Mouse (Mus musculus): ENCODE results near the gene Kctd18.
"Not testable (repeated sequence)": the region's sequence is repeated elsewhere in the genome, so short reads cannot be mapped to it uniquely, and the experiment has no call there.

Kctd18 gene

DNA sequence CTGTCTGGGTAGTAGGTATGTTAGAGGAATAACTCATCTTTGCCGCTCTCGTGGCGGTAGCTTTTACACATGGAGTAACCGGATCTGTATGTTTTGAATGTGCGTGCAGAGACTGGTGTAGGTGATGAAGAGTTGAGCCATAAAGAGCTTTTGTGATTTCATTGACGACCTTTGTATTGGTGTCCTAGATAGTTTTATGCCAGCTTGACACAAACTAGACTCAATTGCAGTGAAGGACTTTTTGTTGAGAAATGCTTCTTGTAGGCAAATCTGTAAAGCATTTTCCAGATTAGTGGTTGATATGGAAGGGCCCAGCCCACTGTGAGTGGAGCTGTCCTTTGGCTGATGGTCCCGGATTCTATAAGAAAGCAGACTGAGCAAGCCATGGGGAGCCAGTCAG, at the start of gene Kctd18:
Kctd18 (minus strand) TSS at position 101 of the 400 bp plus-strand sequence.
- no peak for DNase-seq (ENCODE audit: low read depth)

DNA sequence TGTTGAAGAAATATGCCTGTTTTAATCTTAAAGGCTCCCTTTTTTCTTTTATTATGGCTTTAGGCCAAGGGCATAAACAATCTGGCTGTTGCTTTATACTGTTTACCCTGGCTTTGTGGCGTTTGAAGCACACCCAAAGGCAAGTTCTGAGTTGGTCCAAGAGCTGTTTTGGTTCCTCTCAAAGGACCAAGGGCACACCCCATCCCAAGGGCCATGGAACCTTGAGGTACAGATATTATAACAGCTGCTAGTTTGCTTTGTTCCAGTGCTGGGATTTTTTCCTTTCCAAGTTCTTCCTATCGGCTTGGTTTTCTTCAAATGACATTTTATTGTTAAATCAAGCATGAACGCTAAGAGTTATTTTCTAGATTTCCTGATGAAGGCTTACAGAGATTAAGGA, 46.9 kb upstream of the Kctd18 start:
- no peak for DNase-seq (ENCODE audit: low read depth)

GRCm38 (mm10) chr1:58065151-58065550, 46.4 kb upstream of the Kctd18 start:
- no peak for DNase-seq (ENCODE audit: low read depth)

GRCm38 (mm10) chr1:58062131-58062530, 43.4 kb upstream of the Kctd18 start:
- no peak for DNase-seq (ENCODE audit: low read depth)

GRCm38 (mm10) chr1:58058846-58059245, 40.1 kb upstream of the Kctd18 start:
- DNase-seq (ENCODE audit: low read depth) = no peak

GRCm38 (mm10) chr1:58056939-58057338, 38.2 kb upstream of the Kctd18 start:
- DNase-seq (ENCODE audit: low read depth) = no peak

- no peak for DNase-seq (ENCODE audit: low read depth)
These were observed 37.5 kb upstream of the Kctd18 start for GRCm38 (mm10) chr1:58056074-58056807.

- no peak for DNase-seq (ENCODE audit: low read depth)
These were observed 36.8 kb upstream of the Kctd18 start for GRCm38 (mm10) chr1:58055598-58055997.

GRCm38 (mm10) chr1:58049126-58049525, 30.4 kb upstream of the Kctd18 start:
- no peak for DNase-seq (ENCODE audit: low read depth)

DNA sequence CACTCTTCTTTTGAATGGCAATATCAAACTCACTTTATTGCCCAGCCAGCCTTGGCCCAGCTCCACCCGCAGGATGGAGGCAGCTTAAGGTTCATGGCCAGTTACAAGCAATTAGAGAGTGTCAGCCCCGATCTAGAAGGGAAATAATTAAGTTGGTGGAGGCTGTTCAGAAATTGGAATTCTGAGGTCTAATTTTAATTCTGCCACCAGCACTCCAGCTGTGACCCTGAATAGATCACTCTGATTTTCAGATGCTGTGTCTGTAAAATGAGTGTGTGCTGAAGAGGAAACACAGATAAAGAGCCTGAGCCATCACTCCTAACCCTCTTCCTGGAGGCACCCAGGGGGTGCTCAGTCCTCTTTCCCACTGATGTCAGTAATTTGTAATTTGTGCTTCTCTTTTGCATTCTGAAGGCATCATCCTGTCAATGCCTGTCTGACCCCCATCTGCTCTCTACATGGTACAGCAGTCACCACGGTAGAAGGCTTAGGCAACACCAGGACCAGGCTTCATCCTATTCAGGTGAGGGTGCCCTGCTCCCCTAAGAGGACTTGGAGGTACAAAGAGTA, 28.1 kb upstream of the Kctd18 start:
- no peak for DNase-seq (ENCODE audit: low read depth)

DNA sequence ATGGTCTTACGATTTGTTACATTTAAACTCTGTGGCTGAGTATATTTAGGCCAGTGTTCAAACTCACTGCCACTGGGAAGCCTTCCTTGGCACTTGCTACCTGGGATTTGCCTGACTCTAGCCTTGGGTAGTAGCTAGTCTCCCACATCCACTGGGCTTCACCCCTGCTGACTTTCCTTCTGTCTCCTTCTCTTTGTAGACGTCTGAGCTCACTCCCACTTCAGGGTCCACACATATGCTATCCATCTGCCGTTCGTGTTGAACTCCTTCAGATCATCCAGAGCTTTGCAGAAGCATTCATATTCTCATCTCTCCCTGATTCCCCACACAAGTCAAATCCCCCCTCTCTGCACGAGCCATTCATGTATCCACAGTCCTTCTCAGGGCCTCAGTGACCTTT, 26.8 kb upstream of the Kctd18 start:
- DNase-seq (ENCODE audit: low read depth) = no peak

DNA sequence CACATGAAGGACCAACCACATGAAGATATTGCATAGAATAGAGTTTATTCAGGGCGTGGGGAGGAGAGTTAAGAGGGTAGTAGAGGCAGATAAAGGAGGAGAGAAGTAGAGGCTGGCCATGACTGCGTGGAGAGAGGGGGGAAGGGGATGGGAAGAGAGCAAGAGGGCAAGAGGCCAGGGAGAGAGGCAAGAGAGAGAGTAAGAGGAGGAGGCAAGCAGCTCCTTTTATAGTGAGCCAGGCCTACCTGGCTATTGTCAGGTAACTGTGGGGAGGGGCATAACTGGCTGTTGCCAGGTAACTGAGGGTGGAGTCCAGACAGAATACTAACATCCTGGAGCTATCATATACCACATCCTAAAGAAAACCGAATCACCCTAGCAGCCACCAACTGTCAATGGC, 26.3 kb upstream of the Kctd18 start:
- DNase-seq (ENCODE audit: low read depth) = no peak

DNA sequence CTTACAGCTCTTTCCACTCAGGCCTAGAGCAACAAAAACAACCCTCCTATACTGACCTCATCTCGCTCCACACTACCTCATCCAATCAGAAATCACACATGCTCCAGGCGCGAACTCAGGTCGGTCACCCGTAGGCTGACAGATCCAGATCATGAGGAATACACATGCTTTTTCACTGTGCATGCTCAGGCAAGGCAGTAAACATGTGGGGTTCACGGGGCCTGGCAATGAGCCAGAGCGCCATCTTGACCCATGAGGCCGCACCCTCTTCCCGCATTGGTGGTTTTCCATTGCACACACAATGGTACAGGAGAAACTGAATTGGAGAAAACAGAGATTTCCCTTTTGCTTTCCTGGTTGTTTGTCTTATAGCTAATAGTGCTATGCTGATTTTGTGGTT, 18.6 kb upstream of the Kctd18 start:
- not testable (repeated sequence) for DNase-seq (ENCODE audit: low read depth)

DNA sequence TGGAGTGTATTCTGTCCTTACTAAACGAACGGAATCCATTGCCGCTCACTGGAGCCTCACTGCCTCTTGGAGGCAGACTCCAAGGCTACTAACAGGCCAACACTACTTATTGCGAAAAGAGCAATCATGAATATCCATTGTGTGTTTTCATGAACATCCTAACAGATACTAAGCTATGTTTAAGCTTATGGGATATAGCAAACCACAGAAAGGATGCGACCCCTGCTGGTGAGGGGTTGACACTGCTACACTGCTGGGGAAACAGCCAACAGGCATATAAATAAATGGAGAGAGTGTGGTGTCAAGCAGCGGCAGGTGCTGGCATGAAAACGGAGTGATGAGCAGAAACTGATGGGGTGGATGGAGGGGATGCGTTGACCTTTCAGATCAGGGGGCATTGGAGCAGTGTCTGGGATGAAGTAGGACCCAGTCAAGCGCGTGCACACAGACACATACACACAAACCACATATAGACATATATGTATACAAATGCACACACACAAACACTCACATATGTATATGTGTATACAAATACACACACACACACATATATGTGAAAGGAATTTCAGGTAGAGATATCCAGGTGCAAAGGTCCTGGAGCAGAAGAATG, 12.5 kb upstream of the Kctd18 start:
- peak; percentile 52 for DNase-seq (ENCODE audit: low read depth)

DNA sequence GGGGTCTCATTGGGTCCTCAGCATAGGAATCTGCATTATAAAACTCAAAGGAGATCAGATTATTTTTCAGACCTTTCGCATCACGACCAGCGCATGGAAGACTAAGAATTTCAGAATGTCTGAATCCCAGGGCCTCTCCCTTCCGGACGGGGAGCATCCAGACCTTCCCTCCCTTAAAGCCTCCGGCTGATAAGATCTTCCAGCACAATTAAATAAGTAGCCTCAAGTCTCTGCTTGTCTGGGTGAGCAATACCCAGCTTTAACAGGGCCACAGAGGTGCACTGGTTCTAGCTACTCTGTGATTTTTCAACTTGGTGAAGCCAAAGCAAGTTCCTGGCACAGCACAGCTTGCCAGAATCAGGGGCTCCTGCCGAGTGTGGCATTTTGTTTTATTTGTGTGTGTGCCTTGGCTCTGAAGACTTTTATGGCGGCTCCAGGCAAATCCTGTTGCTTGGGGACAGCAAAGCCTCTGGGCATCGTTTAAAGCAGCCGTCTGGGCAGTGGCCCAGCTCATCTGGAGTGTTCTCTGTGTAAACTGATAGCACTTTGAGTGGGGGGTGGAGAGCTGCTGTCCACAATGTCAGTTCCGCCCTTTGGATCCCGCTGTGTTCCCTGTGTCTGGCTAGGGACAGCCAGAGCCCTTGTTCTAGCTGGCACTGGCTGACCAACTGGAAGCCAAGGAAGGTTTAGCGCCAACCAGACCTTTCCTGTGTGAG, 11.6 kb upstream of the Kctd18 start:
- DNase-seq (ENCODE audit: low read depth) = peak; percentile 36

DNA sequence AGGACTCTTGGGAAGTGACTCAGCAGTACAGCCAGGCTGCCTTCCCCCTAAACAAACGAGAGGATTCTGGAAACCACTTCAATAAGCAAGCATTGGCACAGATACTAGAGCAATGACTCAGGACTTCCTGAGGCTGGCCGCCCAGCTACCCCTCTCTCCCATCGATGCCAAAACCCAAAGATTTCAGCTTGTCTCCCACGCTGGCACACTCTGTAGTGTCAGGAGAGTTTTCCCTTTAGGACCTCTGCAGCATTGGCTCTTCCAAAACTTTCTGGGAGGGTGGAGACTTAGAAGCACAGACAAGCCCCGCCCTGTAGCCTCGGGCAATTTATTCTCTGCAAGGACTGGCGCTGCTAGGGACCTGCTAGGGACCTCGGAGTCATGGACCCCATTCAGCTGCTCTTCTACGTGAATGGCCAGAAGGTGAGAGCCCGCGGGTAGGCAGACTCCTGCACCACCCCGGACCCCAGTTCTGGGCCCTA, 10.9 kb upstream of the Kctd18 start, which contains the start of gene Aox1:
Aox1 (plus strand) TSS at position 296 of the 482 bp plus-strand sequence.
- DNase-seq (ENCODE audit: low read depth) = peak; percentile 96

GRCm38 (mm10) chr1:58027707-58028106, 9.0 kb upstream of the Kctd18 start:
- no peak for DNase-seq (ENCODE audit: low read depth)

- not testable (repeated sequence) for DNase-seq (ENCODE audit: low read depth)
These were observed 12.4 kb downstream of the Kctd18 start for GRCm38 (mm10) chr1:58006388-58006787.

DNA sequence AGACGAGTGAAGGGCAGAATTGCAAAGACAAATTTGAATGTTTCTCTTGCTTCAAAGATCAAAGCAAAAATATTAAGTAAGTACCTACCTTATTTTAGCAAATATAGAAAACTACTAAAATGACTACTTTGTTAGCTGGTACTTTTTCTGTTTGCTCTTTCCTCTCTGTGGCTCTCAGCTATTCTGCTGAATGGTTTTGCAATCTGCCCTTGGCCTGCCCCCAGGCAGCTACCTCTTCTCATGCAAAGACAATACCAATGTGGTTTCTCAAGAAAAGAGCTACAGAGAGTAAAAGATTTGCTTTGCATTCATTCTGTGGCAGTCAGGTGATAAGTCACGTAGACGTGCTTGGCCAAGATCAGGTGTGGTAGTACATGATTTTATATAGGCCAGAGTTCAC, 20.6 kb downstream of the Kctd18 start:
- DNase-seq (ENCODE audit: low read depth) = no peak

- DNase-seq (ENCODE audit: low read depth) = no peak
These were observed 22.6 kb downstream of the Kctd18 start for GRCm38 (mm10) chr1:57996133-57996615.

- DNase-seq (ENCODE audit: low read depth) = peak; percentile 84
These were observed 23.2 kb downstream of the Kctd18 start, which contains the start of gene Sgo2a for GRCm38 (mm10) chr1:57995432-57996132. Gene Sgo2a, plus strand, starts transcription at chr1:57995971.

DNA sequence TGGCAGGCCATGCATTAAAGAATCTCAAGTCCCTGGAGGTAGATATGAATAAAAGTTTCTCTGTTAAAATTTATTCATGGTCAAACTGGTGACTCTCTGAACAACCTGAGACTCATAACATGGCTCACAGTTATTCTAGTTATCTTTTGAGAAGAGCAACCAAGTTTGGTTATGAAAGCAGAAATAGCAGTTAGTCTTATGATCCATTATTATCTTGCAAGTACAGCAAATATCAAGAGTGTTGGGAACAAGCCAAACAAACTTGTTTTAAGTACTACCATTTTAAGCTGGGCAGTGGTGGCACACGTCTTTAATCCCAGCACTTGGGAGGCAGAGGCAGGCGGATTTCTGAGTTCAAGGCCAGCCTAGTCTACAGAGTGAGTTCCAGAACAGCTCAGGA, 27.5 kb downstream of the Kctd18 start:
- no peak for DNase-seq (ENCODE audit: low read depth)

Measured in fibroblast of lung, adult 2 months (primary cell).